20 mouse cellular contexts compared by ENCODE assay signal in the genomic region with DNA sequence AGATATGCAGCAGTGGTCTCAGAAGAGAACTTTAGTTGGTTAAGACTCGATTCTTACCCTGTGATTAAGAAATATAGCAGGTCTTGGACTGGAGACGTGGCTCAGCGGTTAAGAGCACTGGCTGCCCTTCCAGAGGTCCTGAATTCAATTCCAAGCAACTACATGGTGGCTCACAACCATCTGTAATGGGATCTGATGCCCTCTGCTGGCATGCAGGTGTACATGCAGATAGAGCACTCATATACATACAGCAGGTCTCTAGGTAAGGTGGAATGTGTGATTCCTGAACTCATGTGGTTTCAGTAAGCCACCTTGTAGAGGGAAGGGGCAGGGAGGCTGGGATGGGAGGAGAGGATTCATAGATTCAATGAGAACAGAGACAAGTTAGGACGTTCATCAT. TPM values are rescaled to one million over a fixed set of nuclear protein-coding genes. Genes with fewer than 3 reads are reported as not detected.
"Had no signal": no experiment of that assay in that cellular context is flagged by ENCODE, and none has a peak within 500 bp of the region (broad histone marks: within the 10 kb centered on the region; RNA-seq: fewer than 3 reads in every experiment).

No protein-coding gene starts in this region.

- H3K27ac ChIP-seq: limb, embryonic 15.5 days; liver, embryonic 15.5 days; midbrain, embryonic 10.5 days; neural tube, embryonic 12.5 days had no signal

- ATAC-seq: inflammation-experienced regulatory T-cells, adult 6 months had no signal

- H3K36me3 ChIP-seq: limb, embryonic 15.5 days; liver, embryonic 15.5 days; midbrain, embryonic 10.5 days; neural tube, embryonic 12.5 days; stomach, embryonic 15.5 days had no signal

- H3K9ac ChIP-seq: limb, embryonic 15.5 days; liver, embryonic 15.5 days; neural tube, embryonic 12.5 days; stomach, embryonic 15.5 days had no signal

- H3K4me2 ChIP-seq: limb, embryonic 15.5 days; liver, embryonic 15.5 days; neural tube, embryonic 12.5 days; stomach, embryonic 15.5 days had no signal

- H3K4me3 ChIP-seq: limb, embryonic 15.5 days; liver, embryonic 15.5 days; midbrain, embryonic 10.5 days; neural tube, embryonic 12.5 days; stomach, embryonic 15.5 days had no signal

- DNase-seq: kidney, adult 8-10 months; kidney, postnatal 4 days; lung, postnatal 4 days; midbrain, embryonic 14.5 days; retina, postnatal 1 day; right cerebral cortex, postnatal 4 days; thymus, postnatal 36 days had no signal

- H3K9me3 ChIP-seq: limb, embryonic 15.5 days; liver, embryonic 15.5 days; stomach, embryonic 15.5 days had no signal

RNA-seq across cellular contexts. Expression of a gene that starts 4.8 kb away (rescaled TPM):
- polyA plus RNA-seq: inflammation-experienced regulatory T-cells, adult 6 months had no signal

RNA-seq across cellular contexts. Expression of a gene that starts 50.3 kb away (rescaled TPM):
- total RNA-seq: megakaryocyte, adult 5-6 weeks; monocyte, adult 5-6 weeks; neutrophil, adult 5-6 weeks had no signal
- polyA plus RNA-seq: kidney, embryonic 16.5 days; limb, embryonic 11.5 days; limb, embryonic 15.5 days; liver, embryonic 15.5 days; lung, embryonic 16.5 days; midbrain, embryonic 10.5 days; midbrain, embryonic 14.5 days; neural tube, embryonic 12.5 days; spleen, adult 2 months had no signal
